Mouse (Mus musculus) erythroblast, embryonic 14.5 days (primary cell): ENCODE results near the gene Unc45a. TPM values are rescaled to one million over a fixed set of nuclear protein-coding genes. Genes with fewer than 3 reads are reported as not detected.
"Not testable (repeated sequence)": the region's sequence is repeated elsewhere in the genome, so short reads cannot be mapped to it uniquely, and the experiment has no call there.

Experiments used
- H3K27me3 ChIP-seq: 2 replicates; pipeline ENCODE4 v1.6.1; 2012; ENCODE audit warnings: inconsistent platforms; ENCODE audit not compliant: control insufficient read depth
- H3K36me3 ChIP-seq: 2 replicates; pipeline ENCODE4 v1.6.1; 2012; ENCODE audit warnings: mild to moderate bottlenecking, inconsistent platforms; ENCODE audit not compliant: control insufficient read depth
- H3K4me1 ChIP-seq: 2 replicates; pipeline ENCODE4 v1.6.1; 2012; ENCODE audit warnings: inconsistent platforms; ENCODE audit not compliant: control insufficient read depth
- H3K4me3 ChIP-seq: replicated peaks from 2 replicates; pipeline ENCODE3; 2012; ENCODE audit warnings: moderate library complexity, mild to moderate bottlenecking, inconsistent platforms
- H3K9me3 ChIP-seq: 2 replicates; pipeline ENCODE4 v1.6.1; 2012; ENCODE audit warnings: low read length, inconsistent platforms, mixed read lengths; ENCODE audit not compliant: control insufficient read depth
- GATA1 ChIP-seq: IDR thresholded peaks from 2 replicates; pipeline ENCODE4 v1.6.1; 2012; ENCODE audit warnings: low read length, inconsistent platforms, mixed read lengths
- TAL1 ChIP-seq: IDR thresholded peaks from 3 replicates; pipeline ENCODE4 v1.6.1; 2012; ENCODE audit warnings: low read length, inconsistent platforms, mixed read lengths
- polyA plus RNA-seq: library from polyadenylated mRNA; stranded (reverse); fragments of >175 nt; gene quantifications from 2 replicates; pipeline ENCODE4 v1.2.3, GENCODE M21; 2012

Gene Unc45a
- polyA plus RNA-seq, 1 experiment = 2.7 TPM

- TF ChIP-seq TAL1 (no peak), GATA1 (no peak)
- Histone ChIP-seq H3K4me1 (peaks cover 56% of the 10 kb centered on the region), H3K9me3 (no peaks in the 10 kb centered on the region)
These were observed 794 bp downstream of the Unc45a start for GRCm38 (mm10) chr7:80339793-80340628.

GRCm38 (mm10) chr7:80339371-80339770 is 1.4 kb downstream of the Unc45a start:
- Histone ChIP-seq H3K9me3 (no peaks in the 10 kb centered on the region), H3K4me3 (peak overlapping the region; percentile 71), H3K4me1 (peaks cover 56% of the 10 kb centered on the region), H3K27me3 (no peaks in the 10 kb centered on the region), H3K36me3 (peaks cover 35% of the 10 kb centered on the region)
- TF ChIP-seq TAL1 = no peak
- TF ChIP-seq GATA1 = no peak

More at GRCm38 (mm10) chr7:80339793-80340628, 794 bp downstream of the Unc45a start:
- Histone ChIP-seq H3K27me3 (no peaks in the 10 kb centered on the region), H3K4me3 (peak overlapping the region; percentile 71), H3K36me3 (peaks cover 28% of the 10 kb centered on the region)

- H3K4me3 ChIP-seq = no peak overlapping the region
- peaks cover 57% of the 10 kb centered on the region for H3K36me3 ChIP-seq
- TF ChIP-seq TAL1 (no peak), GATA1 (no peak)
- H3K27me3 ChIP-seq = no peaks in the 10 kb centered on the region
- peaks cover 37% of the 10 kb centered on the region for H3K4me1 ChIP-seq
- peaks cover 8% of the 10 kb centered on the region for H3K9me3 ChIP-seq
These were observed 3.9 kb downstream of the Unc45a start for GRCm38 (mm10) chr7:80336932-80337331.

GRCm38 (mm10) chr7:80334848-80335247 is 6.0 kb downstream of the Unc45a start:
- peaks cover 8% of the 10 kb centered on the region for H3K9me3 ChIP-seq
- H3K4me3 ChIP-seq = no peak overlapping the region
- H3K36me3 ChIP-seq = peaks cover 76% of the 10 kb centered on the region
- TF ChIP-seq TAL1 (no peak), GATA1 (no peak)
- H3K27me3 ChIP-seq = no peaks in the 10 kb centered on the region
- H3K4me1 ChIP-seq = peaks cover 19% of the 10 kb centered on the region

- Histone ChIP-seq H3K9me3 (peaks cover 8% of the 10 kb centered on the region), H3K4me3 (no peak overlapping the region), H3K4me1 (no peaks in the 10 kb centered on the region), H3K36me3 (peaks cover 90% of the 10 kb centered on the region), H3K27me3 (no peaks in the 10 kb centered on the region)
- TF ChIP-seq GATA1 = no peak
- TF ChIP-seq TAL1 = no peak
These were observed 9.4 kb downstream of the Unc45a start for GRCm38 (mm10) chr7:80331433-80331832.

- Histone ChIP-seq H3K27me3 (no peaks in the 10 kb centered on the region), H3K4me3 (no peak overlapping the region), H3K9me3 (peaks cover 8% of the 10 kb centered on the region), H3K4me1 (peaks cover 5% of the 10 kb centered on the region), H3K36me3 (peaks cover 90% of the 10 kb centered on the region)
- no peak for TF ChIP-seq GATA1
- no peak for TF ChIP-seq TAL1
These were observed 10.5 kb downstream of the Unc45a start for GRCm38 (mm10) chr7:80330278-80330677.

DNA sequence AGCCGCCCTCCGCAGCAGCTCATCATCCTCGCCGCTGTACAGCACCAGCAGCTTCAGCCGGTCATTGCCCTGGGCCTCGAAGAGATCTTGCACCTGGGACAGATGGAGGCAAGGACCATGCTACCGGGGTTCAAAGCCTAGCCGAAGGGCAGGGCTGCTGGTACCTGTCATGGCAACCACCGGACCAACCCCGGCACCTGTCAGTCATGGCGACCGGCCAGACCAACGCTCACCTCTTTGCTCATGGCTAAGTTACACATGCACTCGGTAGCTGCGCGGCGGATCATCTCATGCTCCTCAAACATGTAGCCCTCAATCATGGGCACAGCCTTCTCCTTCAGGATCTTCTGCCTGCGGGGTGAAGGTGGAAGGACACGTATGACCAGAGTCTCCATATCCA is 14.7 kb downstream of the Unc45a start:
- peaks cover 58% of the 10 kb centered on the region for H3K36me3 ChIP-seq
- H3K9me3 ChIP-seq = no peaks in the 10 kb centered on the region
- no peak for TF ChIP-seq TAL1
- no peak for TF ChIP-seq GATA1
- H3K4me1 ChIP-seq = peaks cover 27% of the 10 kb centered on the region
- H3K4me3 ChIP-seq = no peak overlapping the region
- no peaks in the 10 kb centered on the region for H3K27me3 ChIP-seq

DNA sequence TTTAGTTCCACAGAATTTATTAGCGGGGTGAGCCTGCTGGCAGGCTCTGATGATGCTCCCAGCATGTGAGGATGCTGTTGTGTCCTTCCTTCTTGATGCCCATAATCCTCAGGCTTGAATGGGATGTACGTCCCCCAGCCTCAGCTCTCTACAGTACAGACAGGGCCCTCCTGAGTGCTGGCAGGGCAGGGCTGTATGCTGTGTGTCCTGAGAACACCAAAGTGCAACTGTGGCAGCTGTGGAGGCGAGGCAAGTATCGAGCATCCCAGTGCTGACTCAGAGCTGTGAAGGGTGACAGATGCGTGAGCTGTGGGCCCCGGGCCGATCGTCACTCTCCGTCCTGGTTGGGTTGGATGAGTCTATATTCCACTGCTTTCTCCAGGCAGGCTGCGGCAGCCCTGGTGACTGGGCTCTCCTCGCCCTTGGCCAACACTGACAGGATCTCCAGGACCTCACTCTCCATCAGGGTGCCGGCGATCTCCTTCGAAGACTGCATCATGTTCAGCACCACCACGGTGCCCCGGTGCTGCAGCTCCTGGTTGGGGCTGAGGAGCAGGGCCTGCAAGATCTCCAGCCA is 15.4 kb downstream of the Unc45a start:
- Histone ChIP-seq H3K9me3 (no peaks in the 10 kb centered on the region), H3K36me3 (peaks cover 58% of the 10 kb centered on the region), H3K4me3 (no peak overlapping the region), H3K4me1 (peaks cover 30% of the 10 kb centered on the region), H3K27me3 (no peaks in the 10 kb centered on the region)
- TF ChIP-seq GATA1 = no peak
- TF ChIP-seq TAL1 = no peak

- not testable (repeated sequence) for H3K27me3 ChIP-seq, H3K4me3 ChIP-seq, H3K9me3 ChIP-seq
- peaks cover 61% of the 10 kb centered on the region for H3K36me3 ChIP-seq
- peaks cover 30% of the 10 kb centered on the region for H3K4me1 ChIP-seq
These were observed 16.0 kb downstream of the Unc45a start for GRCm38 (mm10) chr7:80324816-80325119.
